Mouse (Mus musculus): ENCODE measurements around the gene Naa35.

Naa35 gene

DNA sequence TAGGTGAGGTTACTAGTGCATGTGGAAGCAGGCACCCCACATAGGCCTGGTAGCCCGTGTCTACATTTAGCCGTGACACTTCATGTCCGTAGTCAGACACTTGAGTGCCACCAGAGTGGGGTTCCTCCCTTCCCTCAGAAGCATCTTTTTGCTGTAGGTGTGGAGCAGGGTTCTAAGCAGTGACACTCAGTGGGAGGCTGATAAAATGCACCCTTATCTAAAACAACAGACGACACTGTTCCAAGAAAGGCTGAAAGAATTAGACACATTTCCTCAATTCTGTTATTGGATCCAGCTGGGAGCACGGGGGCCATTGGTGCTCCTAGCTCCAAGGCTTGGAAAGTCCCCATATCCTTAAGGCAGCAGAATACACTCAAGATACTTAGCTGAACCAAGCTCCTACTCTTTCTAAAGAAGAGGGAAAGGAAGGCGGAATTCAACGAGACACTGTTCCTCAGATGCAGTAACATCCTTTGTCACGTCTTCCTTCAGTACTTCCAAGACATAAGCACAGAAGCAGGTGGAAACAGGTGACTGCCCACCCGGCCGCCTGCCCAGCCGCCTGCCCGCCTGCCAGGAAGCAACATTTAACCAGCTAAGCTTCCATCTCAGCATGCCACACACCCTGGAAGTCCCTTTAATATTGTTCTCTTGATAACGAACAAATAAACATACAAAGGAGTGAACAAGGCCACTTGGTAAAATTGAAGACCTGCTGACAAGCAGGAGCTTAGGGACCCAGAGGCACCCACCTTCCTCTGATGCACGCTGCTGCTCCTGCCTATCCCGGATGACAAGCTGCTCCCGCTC is 54.5 kb downstream of the Naa35 start:
- no peak for DNase-seq (ENCODE audit: low read depth, low spot score)

DNA sequence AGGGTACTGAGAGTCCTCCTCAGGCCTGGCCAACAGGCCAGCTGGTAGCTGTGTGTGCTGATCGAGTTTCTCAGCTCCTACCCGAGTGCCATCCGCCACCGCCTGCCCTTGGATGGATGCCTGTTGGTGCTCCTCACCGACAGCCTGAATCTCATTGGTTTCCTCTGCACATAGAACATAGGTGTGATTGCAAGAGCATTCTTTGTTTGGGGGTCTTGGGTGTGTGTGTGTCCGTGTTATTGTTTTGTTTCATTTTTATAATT is 55.0 kb downstream of the Naa35 start:
- no peak for DNase-seq (ENCODE audit: low read depth, low spot score)

DNA sequence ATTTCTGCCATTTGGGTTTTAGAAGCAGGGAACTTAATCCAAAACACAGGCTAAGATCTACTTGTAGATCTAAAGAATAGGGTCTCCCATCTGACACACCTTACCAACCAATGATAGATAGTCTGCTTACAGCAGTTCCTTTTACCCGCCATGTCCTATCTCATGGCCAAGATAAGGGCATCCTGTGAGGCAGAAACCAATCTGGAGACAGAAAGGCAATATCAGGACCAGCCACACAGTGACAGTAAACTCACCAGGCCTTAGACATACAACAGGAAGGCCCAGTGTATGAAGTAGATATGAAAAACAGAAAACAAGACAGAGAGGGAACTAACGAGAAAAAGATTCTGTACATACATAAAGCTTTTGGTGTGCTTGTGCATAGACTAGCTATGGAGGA is 57.8 kb downstream of the Naa35 start:
- DNase-seq (ENCODE audit: low read depth, low spot score), result no peak

DNA sequence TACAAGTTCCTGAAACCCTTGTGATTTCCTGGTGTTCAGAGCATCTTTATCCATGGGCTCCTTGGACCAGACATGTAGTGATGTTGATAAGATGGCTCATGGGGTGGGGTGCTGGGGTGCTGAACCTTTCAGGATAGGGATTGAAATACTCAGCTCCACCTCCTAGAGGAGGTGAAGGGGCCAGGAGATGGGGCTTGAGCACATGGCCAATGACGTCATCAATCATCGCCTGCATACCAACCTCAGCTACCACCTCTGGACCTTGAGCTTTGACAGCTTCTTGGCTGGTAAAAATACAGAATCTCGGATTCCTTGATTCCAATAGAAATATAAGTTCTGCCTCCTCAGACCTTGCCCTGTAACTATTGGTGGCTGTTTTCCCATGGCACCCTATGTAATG is 60.4 kb downstream of the Naa35 start:
- no peak for DNase-seq (ENCODE audit: low read depth, low spot score)

DNA sequence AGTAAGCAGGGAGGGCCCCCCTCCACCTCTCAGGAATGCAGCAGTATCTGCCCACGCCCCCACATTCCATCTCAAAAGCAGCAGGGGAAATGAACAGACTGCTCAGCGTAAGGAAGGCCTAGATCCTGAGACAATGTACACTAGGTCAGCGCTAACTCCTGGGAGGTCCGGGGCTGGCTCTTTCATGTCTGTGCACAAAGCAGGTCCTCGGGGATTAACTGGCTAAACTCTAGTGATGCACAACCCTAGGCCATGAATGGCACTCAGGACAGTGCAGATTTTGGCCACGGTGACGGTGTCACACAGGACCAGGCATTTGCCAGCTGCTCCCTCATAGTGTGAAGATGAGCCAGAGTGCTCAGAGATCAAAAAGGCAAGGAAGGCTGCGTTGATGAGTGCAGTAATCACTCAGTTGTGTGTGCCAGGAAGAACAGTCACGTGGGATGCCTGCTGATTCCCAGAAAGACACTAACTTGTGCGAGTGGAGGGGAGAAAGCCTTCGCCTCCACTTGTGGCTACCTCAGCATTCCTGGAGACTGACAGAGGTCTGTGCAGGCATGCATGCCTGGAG is 61.7 kb downstream of the Naa35 start:
- DNase-seq (ENCODE audit: low read depth, low spot score), result peak; percentile 41

DNA sequence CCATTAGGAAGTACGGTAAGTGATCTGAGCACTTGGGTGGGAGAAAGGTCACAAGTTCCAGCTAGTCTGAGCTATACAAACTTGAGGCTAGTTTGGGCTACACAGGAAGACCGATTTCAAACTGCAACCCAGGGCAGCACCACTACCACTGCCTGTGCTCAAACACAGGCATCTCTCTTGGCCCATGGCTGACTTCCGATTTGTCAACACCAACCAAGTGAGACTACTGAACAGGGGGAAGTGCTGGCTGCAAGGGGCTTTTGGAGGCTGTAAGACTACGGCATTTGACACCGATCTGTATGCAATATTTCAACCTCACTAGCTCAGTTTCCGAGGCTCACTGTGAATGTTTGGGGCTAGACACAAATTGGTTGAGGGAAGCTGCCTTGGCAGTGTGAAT is 62.4 kb downstream of the Naa35 start:
- DNase-seq (ENCODE audit: low read depth, low spot score), result no peak

GRCm38 (mm10) chr13:59648598-59648997 is 63.5 kb downstream of the Naa35 start:
- no peak for DNase-seq (ENCODE audit: low read depth, low spot score)

GRCm38 (mm10) chr13:59649781-59650180 is 64.7 kb downstream of the Naa35 start:
- no peak for DNase-seq (ENCODE audit: low read depth, low spot score)

DNA sequence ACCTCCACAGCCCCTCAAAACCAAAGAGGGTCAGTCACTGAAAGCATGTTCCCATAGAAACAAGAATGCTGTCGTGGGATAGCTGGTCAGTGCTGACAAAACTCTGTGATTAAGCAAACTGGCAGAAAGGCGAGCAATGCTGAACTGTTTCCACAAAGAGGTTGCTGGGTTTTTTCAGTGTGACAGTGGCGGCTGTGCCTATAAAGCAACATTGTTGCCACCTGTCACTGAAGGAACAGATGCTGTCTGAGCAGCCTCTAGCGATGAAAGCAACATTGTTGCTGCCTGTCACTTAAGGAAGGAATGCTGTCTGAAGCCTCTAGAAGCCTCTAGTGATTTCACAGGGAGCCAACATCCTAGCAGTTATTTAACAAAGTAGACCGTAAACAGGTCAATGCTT is 67.6 kb downstream of the Naa35 start:
- DNase-seq (ENCODE audit: low read depth, low spot score), result no peak

- peak; percentile 28 for DNase-seq (ENCODE audit: low read depth, low spot score)
Measured at GRCm38 (mm10) chr13:59653136-59653535, 68.1 kb downstream of the Naa35 start.

GRCm38 (mm10) chr13:59654465-59654864 is 69.4 kb downstream of the Naa35 start:
- DNase-seq (ENCODE audit: low read depth, low spot score), result no peak

DNA sequence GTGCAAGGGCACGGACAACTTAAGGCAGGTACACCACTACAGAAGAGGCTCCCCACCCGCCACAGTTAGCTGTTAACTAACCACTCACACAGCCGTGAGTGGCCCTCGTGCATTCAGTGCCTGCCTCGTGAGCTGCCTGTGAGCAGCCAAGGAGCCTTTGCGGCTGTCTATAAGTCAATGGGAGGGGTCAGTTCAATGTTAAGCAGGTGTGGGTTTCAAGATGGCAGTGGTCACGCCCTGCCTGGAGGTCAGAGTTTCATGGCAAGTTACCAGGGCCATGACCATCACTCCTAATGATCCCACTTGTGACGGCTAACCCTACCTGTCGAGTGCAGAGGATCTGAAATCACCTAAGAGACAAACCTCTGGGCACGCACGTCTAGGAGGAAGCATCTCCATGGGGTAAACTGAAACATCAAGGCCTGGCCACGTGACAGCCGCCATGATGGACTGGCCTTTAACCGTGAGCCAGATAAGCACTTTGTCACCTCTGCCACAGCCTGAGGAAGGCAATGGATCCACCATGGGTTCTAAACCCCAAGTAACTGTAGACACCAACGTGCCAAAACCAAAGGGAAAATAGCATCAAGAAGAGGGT is 70.8 kb downstream of the Naa35 start:
- DNase-seq (ENCODE audit: low read depth, low spot score), result no peak

DNA sequence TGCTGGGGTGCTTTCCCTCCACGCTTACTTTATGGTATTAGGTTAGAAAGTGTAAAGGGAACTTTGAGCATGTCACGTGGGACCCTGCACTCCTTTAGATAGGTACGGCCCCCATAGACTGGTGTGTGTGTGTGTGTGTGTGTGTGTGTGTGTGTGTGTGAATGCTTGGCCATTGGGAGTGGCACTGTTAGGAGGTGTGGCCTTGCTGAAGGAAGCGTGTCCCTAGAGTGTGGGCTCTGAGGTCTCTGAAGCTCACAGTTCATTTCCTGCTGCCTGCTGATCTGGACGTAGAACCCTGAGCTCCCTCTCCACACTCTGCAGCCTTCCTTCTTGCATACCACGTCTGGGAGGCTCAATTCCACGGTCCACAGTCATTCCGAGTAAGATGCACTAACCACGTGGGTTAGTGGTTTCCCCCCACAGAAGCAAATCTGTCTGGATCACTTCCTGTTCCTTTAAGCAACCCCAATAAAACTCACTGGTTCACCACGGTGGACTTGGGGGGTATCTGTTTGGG is 71.3 kb downstream of the Naa35 start:
- DNase-seq (ENCODE audit: low read depth, low spot score), result no peak

DNA sequence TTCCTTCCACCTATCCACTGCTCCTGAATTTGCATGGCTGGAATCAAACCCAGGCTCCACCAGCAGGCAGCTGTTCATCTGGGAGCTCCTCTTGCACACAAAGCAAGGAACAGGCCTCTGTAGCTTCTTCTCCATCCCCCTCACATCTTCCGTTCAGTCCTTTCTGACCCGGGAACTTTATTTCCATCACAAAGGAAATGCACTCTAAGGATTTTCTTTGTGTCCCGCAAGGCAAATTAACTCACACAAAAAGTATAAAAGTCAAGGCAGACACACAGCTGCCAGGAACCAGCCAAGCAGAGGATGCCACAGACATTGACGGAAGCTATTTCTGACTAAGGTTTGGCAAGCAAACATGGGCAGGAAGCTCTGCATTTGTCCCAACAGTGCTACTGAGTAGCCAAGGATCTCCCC is 71.9 kb downstream of the Naa35 start:
- DNase-seq (ENCODE audit: low read depth, low spot score), result peak; percentile 60

DNA sequence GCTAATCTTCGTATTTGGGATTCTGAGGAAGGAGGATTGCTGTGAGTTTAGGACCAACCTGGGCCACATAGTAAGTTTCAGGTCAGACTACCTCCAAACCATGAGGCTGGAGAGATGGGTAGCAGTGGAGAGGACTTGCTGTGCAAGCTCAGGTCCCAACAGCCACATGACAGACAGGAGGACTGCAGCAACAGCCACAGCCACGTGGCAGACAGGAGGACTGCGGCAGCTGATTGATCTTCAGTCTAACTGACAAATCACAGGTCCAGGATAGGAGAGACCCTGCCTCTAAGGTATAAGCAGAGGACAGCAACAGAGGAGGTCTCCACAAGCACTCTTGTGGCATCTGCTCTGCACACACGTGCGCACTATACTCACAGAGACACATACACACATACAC is 72.7 kb downstream of the Naa35 start:
- DNase-seq (ENCODE audit: low read depth, low spot score), result no peak

GRCm38 (mm10) chr13:59660371-59660770 is 75.3 kb downstream of the Naa35 start:
- DNase-seq (ENCODE audit: low read depth, low spot score), result no peak

DNA sequence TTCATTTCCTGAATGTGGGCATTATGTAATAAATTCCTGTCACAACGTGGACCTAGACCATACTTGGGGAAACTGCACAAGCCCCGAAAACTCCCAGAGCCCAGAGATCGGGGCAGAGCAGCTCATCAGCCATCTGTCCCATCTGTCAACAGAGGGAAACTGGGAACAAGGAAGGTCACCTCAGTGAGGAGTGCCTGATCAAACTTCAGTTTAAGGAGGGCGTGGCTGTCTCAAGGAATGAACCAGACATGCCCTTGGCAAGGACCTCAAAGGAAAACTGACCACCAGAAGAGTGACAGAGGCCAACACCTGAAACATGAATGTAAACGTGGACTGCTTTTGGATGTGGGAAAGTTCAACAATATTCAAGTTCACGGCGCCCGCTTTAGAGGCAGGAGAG is 76.3 kb downstream of the Naa35 start:
- DNase-seq (ENCODE audit: low read depth, low spot score), result no peak

DNA sequence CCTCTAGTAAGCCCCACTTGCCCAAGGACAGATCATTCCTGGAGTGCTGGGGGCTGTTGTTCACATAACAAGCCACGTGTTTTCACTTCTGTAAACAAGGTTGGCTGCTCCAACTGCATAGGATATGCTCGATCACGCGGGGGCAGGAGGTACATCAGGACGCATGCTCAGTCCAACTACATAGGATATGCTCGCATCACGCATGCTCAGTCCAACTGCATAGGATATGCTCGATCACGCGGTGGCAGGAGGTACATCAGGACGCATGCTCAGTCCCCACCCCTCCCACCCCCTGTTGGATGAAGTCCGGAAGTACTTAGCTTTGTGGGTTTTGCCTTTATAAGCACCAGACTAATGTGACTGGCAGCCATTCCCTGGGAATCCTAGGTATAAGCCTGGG is 76.9 kb downstream of the Naa35 start:
- no peak for DNase-seq (ENCODE audit: low read depth, low spot score)

- no peak for DNase-seq (ENCODE audit: low read depth, low spot score)
Measured at GRCm38 (mm10) chr13:59663939-59664712, 79.1 kb downstream of the Naa35 start.

- DNase-seq (ENCODE audit: low read depth, low spot score), result no peak
Measured at GRCm38 (mm10) chr13:59667763-59668162, 82.7 kb downstream of the Naa35 start.

DNA sequence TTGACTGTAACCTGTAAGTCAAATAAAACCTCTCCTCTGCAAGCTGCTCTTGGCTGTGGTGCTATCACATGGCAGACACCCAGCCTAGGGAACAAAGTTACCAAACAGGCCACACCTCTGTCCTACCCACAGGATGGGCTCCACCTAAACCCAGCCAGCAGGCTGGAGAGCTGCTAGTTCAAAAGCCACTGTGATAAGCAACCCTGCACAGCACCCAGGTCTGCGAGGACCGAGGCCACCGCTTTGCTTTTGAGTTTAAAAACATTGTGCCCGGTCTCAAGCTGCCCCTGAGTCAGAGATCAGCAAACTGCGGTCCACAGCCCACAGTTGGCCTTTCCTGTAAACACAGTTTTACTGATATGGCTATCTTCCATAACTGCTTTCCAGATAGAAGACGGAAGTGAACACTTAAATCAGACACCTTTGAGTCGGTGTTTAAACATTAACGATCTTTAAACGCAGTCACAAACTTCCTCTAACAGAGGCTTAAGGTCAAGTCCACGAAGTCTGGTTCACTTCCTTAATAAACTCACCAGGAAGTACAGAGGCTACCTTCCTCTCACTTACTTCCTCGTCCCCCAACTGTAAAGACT is 83.5 kb downstream of the Naa35 start:
- no peak for DNase-seq (ENCODE audit: low read depth, low spot score)

- DNase-seq (ENCODE audit: low read depth, low spot score), result no peak
Measured at GRCm38 (mm10) chr13:59669946-59670345, 84.9 kb downstream of the Naa35 start.

All from mesoderm, embryonic 11.5 days (tissue).